Mouse (Mus musculus) MEL (cell line): ENCODE data around the gene Pros1. TPM values are rescaled to one million over a fixed set of nuclear protein-coding genes. Genes with fewer than 3 reads are reported as not detected.

Experiments
- DNase-seq: peaks from one replicate; pipeline ENCODE4 v3.0.0; 2011; ENCODE audit warnings: low read depth, low spot score
- H3K27ac ChIP-seq: 2 replicates; pipeline ENCODE4 v1.5.1; 2012; ENCODE audit warnings: low read depth, mild to moderate bottlenecking, control low read depth, low read length, moderate library complexity; ENCODE audit not compliant: control insufficient read depth
- H3K27me3 ChIP-seq, 2 experiments: fragments of 150-350 bp in 1 of 2; sonication (generic) in 1 of 2; 2 replicates each; pipeline ENCODE4 v1.6.1; 2012; ENCODE audit warnings: low read length in 2 of 2, mild to moderate bottlenecking in 2 of 2, improper control_type of control experiment in 1 of 2, moderate library complexity in 1 of 2; ENCODE audit not compliant: insufficient read depth in 2 of 2, control insufficient read depth in 1 of 2
- H3K36me3 ChIP-seq, 2 experiments: 2 replicates each; pipeline ENCODE4 v1.6.1; 2012 to 2014; ENCODE audit warnings: low read length in 2 of 2, improper control_type of control experiment in 1 of 2, inconsistent platforms in 1 of 2, mild to moderate bottlenecking in 1 of 2; ENCODE audit not compliant: insufficient read depth in 2 of 2, control insufficient read depth in 1 of 2
- H3K4me1 ChIP-seq, 2 experiments: fragments of 150-350 bp in 1 of 2; sonication (generic) in 1 of 2; 2 replicates each; pipeline ENCODE4 v1.6.1; 2012; ENCODE audit warnings: low read length in 2 of 2, improper control_type of control experiment in 1 of 2, mild to moderate bottlenecking in 1 of 2; ENCODE audit not compliant: insufficient read depth in 2 of 2, control insufficient read depth in 1 of 2
- H3K4me3 ChIP-seq, 2 experiments: fragments of 150-350 bp in 1 of 2; sonication (generic) in 1 of 2; 2 replicates each; pipeline ENCODE4 v1.5.1; 2012; ENCODE audit warnings: low read depth in 2 of 2, low read length in 2 of 2, mild to moderate bottlenecking in 2 of 2, moderate library complexity in 2 of 2, control low read depth in 1 of 2, improper control_type of control experiment in 1 of 2; ENCODE audit not compliant: control insufficient read depth in 1 of 2, insufficient read depth in 1 of 2
- H3K79me2 ChIP-seq: 2 replicates; pipeline ENCODE4 v1.6.1; 2012; ENCODE audit warnings: mild to moderate bottlenecking, low read length, moderate library complexity; ENCODE audit not compliant: control insufficient read depth, poor library complexity, insufficient read depth
- H3K9ac ChIP-seq: 2 replicates; pipeline ENCODE4 v1.6.1; 2012; ENCODE audit warnings: low read depth, mild to moderate bottlenecking, control low read depth, low read length, moderate library complexity; ENCODE audit not compliant: control insufficient read depth, poor library complexity, severe bottlenecking
- H3K9me3 ChIP-seq: fragments of 150-350 bp; sonication (generic); replicated peaks from 2 replicates; pipeline ENCODE4 v1.6.1; 2012; ENCODE audit warnings: mild to moderate bottlenecking, low read length, improper control_type of control experiment, moderate library complexity; ENCODE audit not compliant: insufficient read depth
- BHLHE40 ChIP-seq: IDR thresholded peaks from 2 replicates; pipeline ENCODE4 v1.6.1; 2012; ENCODE audit warnings: low read depth, mild to moderate bottlenecking, inconsistent platforms, low read length, improper control_type of control experiment, borderline replicate concordance
- CHD1 ChIP-seq: IDR thresholded peaks from 2 replicates; pipeline ENCODE4 v1.6.1; 2012; ENCODE audit warnings: low read depth, mild to moderate bottlenecking, inconsistent platforms, low read length, improper control_type of control experiment
- EP300 ChIP-seq, 2 experiments: IDR thresholded peaks; 2 replicates each; pipeline ENCODE4 v1.6.1; 2011; ENCODE audit warnings: improper control_type of control experiment in 2 of 2, low read length in 2 of 2, low read depth in 1 of 2, mild to moderate bottlenecking in 1 of 2
- GABPA ChIP-seq: IDR thresholded peaks from 2 replicates; pipeline ENCODE4 v1.6.1; 2012; ENCODE audit warnings: low read depth, mild to moderate bottlenecking, inconsistent platforms, low read length, improper control_type of control experiment, moderate library complexity
- GATA1 ChIP-seq: IDR thresholded peaks from 2 replicates; pipeline ENCODE4 v1.6.1; 2011; ENCODE audit warnings: low read depth, low read length, improper control_type of control experiment
- JUND ChIP-seq: IDR thresholded peaks from 2 replicates; pipeline ENCODE4 v1.6.1; 2011; ENCODE audit warnings: low read depth, mild to moderate bottlenecking, improper control_type of control experiment, low read length
- MAZ ChIP-seq: IDR thresholded peaks from 2 replicates; pipeline ENCODE4 v1.6.1; 2012; ENCODE audit warnings: low read depth, mild to moderate bottlenecking, inconsistent platforms, low read length, improper control_type of control experiment
- MYB ChIP-seq: IDR thresholded peaks from 2 replicates; pipeline ENCODE4 v1.6.1; 2011; ENCODE audit warnings: mild to moderate bottlenecking, low read depth, low read length, improper control_type of control experiment
- NRF1 ChIP-seq: IDR thresholded peaks from 2 replicates; pipeline ENCODE4 v1.6.1; 2014; ENCODE audit warnings: low read depth, mild to moderate bottlenecking, inconsistent platforms, low read length, improper control_type of control experiment, moderate library complexity; ENCODE audit not compliant: poor library complexity, insufficient read depth, severe bottlenecking
- RAD21 ChIP-seq: IDR thresholded peaks from 2 replicates; pipeline ENCODE4 v1.6.1; 2011; ENCODE audit warnings: mild to moderate bottlenecking, low read depth, low read length, improper control_type of control experiment
- RCOR1 ChIP-seq: IDR thresholded peaks from 2 replicates; pipeline ENCODE4 v1.6.1; 2012; ENCODE audit warnings: low read depth, mild to moderate bottlenecking, inconsistent platforms, low read length, improper control_type of control experiment
- SIN3A ChIP-seq: IDR thresholded peaks from 2 replicates; pipeline ENCODE4 v1.6.1; 2012; ENCODE audit warnings: low read length, improper control_type of control experiment, inconsistent platforms
- TBP ChIP-seq: IDR thresholded peaks from 2 replicates; pipeline ENCODE4 v1.8.0; 2011; ENCODE audit warnings: low read depth, low read length, improper control_type of control experiment
- USF2 ChIP-seq, 2 experiments: IDR thresholded peaks; 2 replicates each; pipeline ENCODE4 v1.6.1; 2011 to 2012; ENCODE audit warnings: improper control_type of control experiment in 2 of 2, low read length in 2 of 2, borderline replicate concordance in 1 of 2, inconsistent platforms in 1 of 2, low read depth in 1 of 2, mild to moderate bottlenecking in 1 of 2; ENCODE audit not compliant: insufficient read depth in 1 of 2
- ZC3H11A ChIP-seq: IDR thresholded peaks from 2 replicates; pipeline ENCODE4 v1.6.1; 2012; ENCODE audit warnings: low read depth, mild to moderate bottlenecking, inconsistent platforms, low read length, improper control_type of control experiment
- ZKSCAN1 ChIP-seq: IDR thresholded peaks from 2 replicates; pipeline ENCODE4 v1.6.1; 2012; ENCODE audit warnings: low read depth, mild to moderate bottlenecking, inconsistent platforms, low read length, improper control_type of control experiment, moderate library complexity
- ZMIZ1 ChIP-seq: IDR thresholded peaks from 2 replicates; pipeline ENCODE4 v1.6.1; 2012; ENCODE audit warnings: low read depth, mild to moderate bottlenecking, inconsistent platforms, low read length, improper control_type of control experiment, moderate library complexity
- ZNF384 ChIP-seq: IDR thresholded peaks from 2 replicates; pipeline ENCODE4 v1.6.1; 2012; ENCODE audit warnings: low read depth, mild to moderate bottlenecking, inconsistent platforms, low read length, improper control_type of control experiment
- polyA plus RNA-seq, 2 experiments: library from polyadenylated mRNA; stranded (reverse) in 1 of 2; unstranded in 1 of 2; fragments of >175 nt in 1 of 2; fragments of >200 nt in 1 of 2; gene quantifications; 2 replicates each; pipeline versions ENCODE4 v1.2.1 to v1.2.4; 2012; ENCODE audit warnings: low replicate concordance in 2 of 2, low read depth in 1 of 2; ENCODE audit not compliant: insufficient read length in 2 of 2, insufficient read depth in 1 of 2, missing spikeins in 1 of 2
- total RNA-seq: library from RNA; depleted of rRNA; stranded (reverse); fragments of 300-350 nt; gene quantifications from 2 replicates; pipeline ENCODE4 v1.2.3, GENCODE M21; 2012

Pros1 gene
- total and polyA plus RNA-seq, 3 experiments, result 1.7 TPM; not detected in 1

GRCm38 (mm10) chr16:62810855-62811254, 43.3 kb upstream of the Pros1 start:
- peak; percentile 35 for DNase-seq
- Histone ChIP-seq H3K9ac (no peak overlapping the region), H3K36me3 (peaks cover 0 to 2% of the 10 kb centered on the region in 2 experiments; a peak in 1 of 4 replicates), H3K4me1 (peaks cover 0 to 3% of the 10 kb centered on the region in 2 experiments; a peak in 1 of 4 replicates), H3K4me3 (no peak overlapping the region), H3K27me3 (no peaks in the 10 kb centered on the region), H3K9me3 (no peaks in the 10 kb centered on the region), H3K79me2 (no peaks in the 10 kb centered on the region), H3K27ac (no peak overlapping the region)
- 0 out of 2 replicates have a peak, but pooled peaks have one; percentile 19 for TF ChIP-seq GATA1
- peak in 1 of 2 experiments; percentile 11; a peak in 1 of 4 replicates for TF ChIP-seq EP300 (IDR thresholded peaks at IDR 0.05; ENCODE audit: low read depth in 1 of 2, low read length in 2 of 2)
- no peak for TF ChIP-seq RAD21
- no peak for TF ChIP-seq RCOR1

GRCm38 (mm10) chr16:62813790-62814189, 40.3 kb upstream of the Pros1 start:
- H3K79me2 ChIP-seq, result no peaks in the 10 kb centered on the region
- H3K9ac ChIP-seq, result no peak overlapping the region
- H3K9me3 ChIP-seq, result no peaks in the 10 kb centered on the region
- H3K27me3 ChIP-seq, result no peaks in the 10 kb centered on the region
- peaks cover 0 to 3% of the 10 kb centered on the region in 2 experiments; a peak in 1 of 4 replicates for H3K4me1 ChIP-seq
- peaks cover 0 to 2% of the 10 kb centered on the region in 2 experiments; a peak in 1 of 4 replicates for H3K36me3 ChIP-seq
- DNase-seq, result no peak
- no peak for TF ChIP-seq ZKSCAN1
- TF ChIP-seq GABPA, result no peak
- TF ChIP-seq MYB, result no peak
- TF ChIP-seq BHLHE40, result no peak
- no peak for TF ChIP-seq TBP
- no peak for TF ChIP-seq EP300 (IDR thresholded peaks at IDR 0.05; ENCODE audit: low read depth in 1 of 2, low read length in 2 of 2)
- no peak for TF ChIP-seq ZNF384
- no peak overlapping the region for H3K27ac ChIP-seq
- no peak overlapping the region for H3K4me3 ChIP-seq

- TF ChIP-seq SIN3A, result no peak
- no peak for TF ChIP-seq ZMIZ1
- TF ChIP-seq MAZ, result no peak
- no peak for TF ChIP-seq CHD1
- no peak for TF ChIP-seq ZC3H11A
- TF ChIP-seq EP300 (IDR thresholded peaks at IDR 0.05; ENCODE audit: low read depth in 1 of 2, low read length in 2 of 2), result no peak
- TF ChIP-seq USF2 (IDR thresholded peaks at IDR 0.05; ENCODE audit: borderline replicate concordance in 1 of 2, insufficient read depth in 1 of 2, low read depth in 1 of 2, low read length in 2 of 2), result no peak
- TF ChIP-seq NRF1, result no peak
- no peak for TF ChIP-seq JUND
- DNase-seq, result no peak
- H3K27me3 ChIP-seq, result no peaks in the 10 kb centered on the region
Measured at GRCm38 (mm10) chr16:62814491-62814890, 39.6 kb upstream of the Pros1 start, which contains the start of gene Stx19. Gene Stx19, plus strand, starts transcription at chr16:62814676.

More at GRCm38 (mm10) chr16:62814491-62814890, 39.6 kb upstream of the Pros1 start, which contains the start of gene Stx19:
- Histone ChIP-seq H3K36me3 (peaks cover 0 to 2% of the 10 kb centered on the region in 2 experiments; a peak in 1 of 4 replicates), H3K9ac (no peak within 1 kb of the TSS), H3K79me2 (no peaks in the 10 kb centered on the region), H3K9me3 (no peaks in the 10 kb centered on the region), H3K27ac (no peak within 1 kb of the TSS), H3K4me3 (no peak within 1 kb of the TSS), H3K4me1 (peaks cover 0 to 3% of the 10 kb centered on the region in 2 experiments; a peak in 1 of 4 replicates)
